Comparison of ENCODE assay signal across 8 mouse cellular contexts in genomic region chr9:63664792-63665646, GRCm38 (mm10).
DNase-seq lines count a peak whose midpoint lies in the region; ATAC-seq lines count a peak whose summit lies in the region.

No protein-coding gene starts in this region.

- H3K4me3 ChIP-seq in hindbrain, embryonic 16.5 days (ENCODE audit: low read length): no peak overlapping the region

- peak; percentile 61 for ATAC-seq in hindbrain, embryonic 16.5 days

- no peaks in the 10 kb centered on the region for H3K27me3 ChIP-seq in hindbrain, embryonic 16.5 days (replicated peaks; ENCODE audit: control insufficient read depth, insufficient read depth, low read length)

- peaks cover 25% of the 10 kb centered on the region for H3K4me1 ChIP-seq in hindbrain, embryonic 16.5 days (ENCODE audit: control insufficient read depth, insufficient read depth, low read depth, low read length)

- 22% methylated on average over 13 of the region's 13 CpGs for WGBS in hindbrain, embryonic 16.5 days

- H3K9me3 ChIP-seq in hindbrain, embryonic 16.5 days (ENCODE audit: control insufficient read depth, low read length): no peaks in the 10 kb centered on the region

- peak; percentile 63 to 85 for DNase-seq in adrenal gland, adult (ENCODE audit: inconsistent age in 2 of 2, low spot score in 1 of 2)
- no peak for DNase-seq in adrenal gland, adult 18-20 months (ENCODE audit: low spot score in 2 of 2)
- peak; percentile 64 for DNase-seq in adrenal gland, postnatal 14 days
- peak; percentile 50 for DNase-seq in mesoderm, embryonic 11.5 days (ENCODE audit: low read depth, low spot score)
- no peak for DNase-seq in thymus, postnatal 25 days
- no peak for DNase-seq in urinary bladder, adult 2 months (ENCODE audit: low spot score)
- no peak for DNase-seq in adipocyte (ENCODE audit: low spot score)

- H3K9ac ChIP-seq in hindbrain, embryonic 16.5 days (ENCODE audit: low read depth, low read length): no peak overlapping the region

- H3K36me3 ChIP-seq in hindbrain, embryonic 16.5 days (ENCODE audit: control insufficient read depth, insufficient read depth, low read length): no peaks in the 10 kb centered on the region

- H3K27ac ChIP-seq in hindbrain, embryonic 16.5 days (ENCODE audit: low read depth, low read length): peak overlapping the region; percentile 50; the same call in 1 of the 2 replicates

- H3K4me2 ChIP-seq in hindbrain, embryonic 16.5 days (ENCODE audit: low read length): no peak overlapping the region

Comparison
In these comparisons a context has a peak if more than half of its experiments do, and no peak if none do; other contexts are left out.
1. DNase-seq: peak in adrenal gland, adult (2 of 2), adrenal gland, postnatal 14 days (single experiment) and mesoderm, embryonic 11.5 days (single experiment); none in adrenal gland, adult 18-20 months (0 of 2), thymus, postnatal 25 days (single experiment), urinary bladder, adult 2 months (single experiment) and adipocyte (single experiment).